Mouse (Mus musculus) erythroblast, embryonic 14.5 days (primary cell): ENCODE measurements around the gene Elp4. TPM values are rescaled to one million over a fixed set of nuclear protein-coding genes. Genes with fewer than 3 reads are reported as not detected.

Source experiments
- H3K27me3 ChIP-seq: 2 replicates; pipeline ENCODE4 v1.6.1; 2012; ENCODE audit warnings: inconsistent platforms; ENCODE audit not compliant: control insufficient read depth
- H3K36me3 ChIP-seq: 2 replicates; pipeline ENCODE4 v1.6.1; 2012; ENCODE audit warnings: mild to moderate bottlenecking, inconsistent platforms; ENCODE audit not compliant: control insufficient read depth
- H3K4me1 ChIP-seq: 2 replicates; pipeline ENCODE4 v1.6.1; 2012; ENCODE audit warnings: inconsistent platforms; ENCODE audit not compliant: control insufficient read depth
- H3K4me3 ChIP-seq: replicated peaks from 2 replicates; pipeline ENCODE3; 2012; ENCODE audit warnings: moderate library complexity, mild to moderate bottlenecking, inconsistent platforms
- H3K9me3 ChIP-seq: 2 replicates; pipeline ENCODE4 v1.6.1; 2012; ENCODE audit warnings: low read length, inconsistent platforms, mixed read lengths; ENCODE audit not compliant: control insufficient read depth
- GATA1 ChIP-seq: IDR thresholded peaks from 2 replicates; pipeline ENCODE4 v1.6.1; 2012; ENCODE audit warnings: low read length, inconsistent platforms, mixed read lengths
- TAL1 ChIP-seq: IDR thresholded peaks from 3 replicates; pipeline ENCODE4 v1.6.1; 2012; ENCODE audit warnings: low read length, inconsistent platforms, mixed read lengths
- polyA plus RNA-seq: library from polyadenylated mRNA; stranded (reverse); fragments of >175 nt; gene quantifications from 2 replicates; pipeline ENCODE4 v1.2.3, GENCODE M21; 2012

The Elp4 gene
- polyA plus RNA-seq, 1 experiment: 0.64 TPM

DNA sequence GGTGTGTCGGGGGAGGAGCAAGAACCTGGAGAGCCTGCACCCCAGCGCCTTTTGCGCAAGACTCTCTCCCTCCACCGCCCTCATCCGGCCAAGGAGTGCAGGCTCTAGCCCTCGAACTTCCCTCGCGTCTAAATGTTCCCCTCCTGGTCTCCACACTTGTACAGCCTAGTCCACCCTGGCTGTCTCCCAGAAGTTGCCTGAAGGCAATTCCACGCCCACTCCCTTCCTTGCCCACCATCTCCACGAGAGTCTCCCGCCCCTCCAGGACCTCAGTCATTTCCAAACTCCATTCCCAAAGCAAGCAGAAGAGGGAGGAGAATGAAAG is 236.8 kb downstream of the Elp4 start:
- Histone ChIP-seq H3K9me3 (peaks cover 4% of the 10 kb centered on the region; the same call in 1 of the 2 replicates), H3K27me3 (peaks cover 100% of the 10 kb centered on the region), H3K4me3 (no peak overlapping the region), H3K36me3 (no peaks in the 10 kb centered on the region), H3K4me1 (no peaks in the 10 kb centered on the region)
- no peak for TF ChIP-seq GATA1
- no peak for TF ChIP-seq TAL1

DNA sequence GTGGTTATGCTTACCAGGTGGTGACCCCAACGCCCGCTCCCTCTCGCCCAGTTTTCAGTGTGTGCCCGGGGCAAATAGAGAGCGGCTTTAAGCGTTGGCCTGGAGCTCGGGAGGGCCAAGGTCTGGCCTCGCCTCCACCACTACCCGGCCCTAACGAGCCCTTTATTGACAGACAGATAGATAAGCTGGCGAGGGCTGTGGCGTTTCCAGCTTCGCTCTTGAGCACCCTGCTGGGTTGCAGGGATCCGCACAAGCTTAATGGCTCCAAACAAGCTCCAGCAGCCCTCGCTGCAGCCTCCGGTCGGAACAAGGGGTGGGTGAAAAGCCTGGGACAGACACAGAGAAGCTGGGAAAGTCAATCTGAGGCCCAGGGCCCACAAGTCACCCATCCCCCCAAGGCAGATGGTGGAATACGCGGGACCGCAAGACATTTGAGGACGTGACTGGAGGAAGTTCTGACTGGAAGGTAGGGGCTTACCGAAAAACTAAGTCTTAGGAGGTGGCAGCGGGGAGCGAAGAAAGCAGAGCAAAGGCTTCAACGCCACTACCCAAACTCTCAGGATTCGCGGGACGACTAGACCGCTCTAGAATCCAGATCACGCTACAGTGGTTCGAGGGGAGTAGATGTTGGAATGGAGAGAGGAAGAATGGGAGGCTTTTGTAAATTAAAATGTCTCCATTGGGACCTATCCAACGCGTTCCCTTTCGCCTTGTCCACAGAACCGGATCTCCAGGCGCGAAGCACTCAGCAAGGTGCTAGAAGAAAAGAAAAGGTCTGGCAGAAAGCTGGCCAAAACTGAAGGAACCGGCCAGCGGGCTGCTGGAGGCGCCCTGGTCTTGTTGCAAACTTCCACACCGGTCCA is 237.4 kb downstream of the Elp4 start:
- peaks cover 100% of the 10 kb centered on the region for H3K27me3 ChIP-seq
- H3K4me3 ChIP-seq: no peak overlapping the region
- peaks cover 4% of the 10 kb centered on the region; the same call in 1 of the 2 replicates for H3K9me3 ChIP-seq
- H3K36me3 ChIP-seq: no peaks in the 10 kb centered on the region
- no peaks in the 10 kb centered on the region for H3K4me1 ChIP-seq
- TF ChIP-seq GATA1: no peak
- no peak for TF ChIP-seq TAL1

DNA sequence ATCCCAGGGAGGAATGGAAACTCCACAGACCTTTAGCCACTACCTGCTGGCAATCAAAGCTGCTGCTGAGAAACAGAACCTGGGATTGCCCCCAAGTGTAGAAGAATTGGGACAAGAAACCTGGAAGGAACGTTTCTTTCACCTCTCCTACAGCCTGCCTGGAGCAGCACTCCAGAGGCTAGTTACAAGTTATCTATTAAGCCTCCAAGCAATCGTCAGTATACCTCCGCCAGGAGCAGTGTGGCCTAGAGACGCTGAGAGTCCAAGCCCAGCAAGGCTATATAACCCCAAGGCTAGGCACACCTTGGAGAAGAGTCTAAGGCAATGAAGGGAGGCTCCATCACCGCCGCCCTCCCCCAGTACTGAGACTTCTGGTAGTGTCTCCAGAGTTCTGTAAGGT is 238.0 kb downstream of the Elp4 start:
- peaks cover 4% of the 10 kb centered on the region; the same call in 1 of the 2 replicates for H3K9me3 ChIP-seq
- H3K4me3 ChIP-seq: no peak overlapping the region
- peaks cover 100% of the 10 kb centered on the region for H3K27me3 ChIP-seq
- TF ChIP-seq GATA1 (no peak), TAL1 (no peak)
- H3K36me3 ChIP-seq: no peaks in the 10 kb centered on the region
- H3K4me1 ChIP-seq: no peaks in the 10 kb centered on the region

DNA sequence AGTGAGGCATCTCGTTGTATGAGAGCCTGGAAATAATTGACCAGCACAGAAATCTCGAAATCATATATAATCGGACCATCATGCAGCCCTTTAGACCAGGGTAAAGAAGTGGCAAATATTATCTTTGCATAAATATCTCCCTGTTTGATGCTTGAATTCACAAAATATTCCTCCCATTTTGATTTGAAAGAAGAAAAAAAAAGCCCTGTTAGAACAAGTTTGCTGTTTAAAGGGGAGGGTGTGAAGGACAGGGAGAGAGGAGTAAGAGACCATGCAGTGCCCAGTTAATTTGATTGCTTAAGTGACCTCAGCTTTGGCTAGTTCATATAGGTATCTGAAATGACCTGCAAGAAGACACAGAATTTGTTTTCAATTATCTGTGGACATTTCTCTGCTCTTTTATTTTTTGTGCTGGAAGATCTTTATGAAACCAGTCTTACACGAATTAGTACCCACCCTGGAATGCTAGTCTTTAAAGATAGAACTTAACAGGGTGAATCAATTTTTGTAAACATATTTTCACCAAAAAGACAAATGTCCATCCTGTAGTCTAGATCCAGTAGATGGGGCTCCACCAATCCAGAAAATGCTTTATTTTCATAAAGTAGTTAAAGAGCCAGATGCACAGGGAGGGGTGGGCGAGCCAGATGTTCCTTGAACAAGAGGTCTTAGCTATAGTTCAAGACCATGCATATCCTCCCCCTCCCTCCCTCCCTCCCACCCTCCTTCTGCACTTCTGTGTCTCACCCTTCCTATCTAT is 238.7 kb downstream of the Elp4 start:
- Histone ChIP-seq H3K9me3 (peaks cover 4% of the 10 kb centered on the region; the same call in 1 of the 2 replicates), H3K4me1 (no peaks in the 10 kb centered on the region), H3K27me3 (peaks cover 100% of the 10 kb centered on the region), H3K4me3 (no peak overlapping the region), H3K36me3 (no peaks in the 10 kb centered on the region)
- TF ChIP-seq TAL1 (no peak), GATA1 (no peak)

- H3K9me3 ChIP-seq: peaks cover 4% of the 10 kb centered on the region; the same call in 1 of the 2 replicates
- H3K4me1 ChIP-seq: no peaks in the 10 kb centered on the region
- no peak for TF ChIP-seq GATA1
- no peak for TF ChIP-seq TAL1
- H3K27me3 ChIP-seq: peaks cover 100% of the 10 kb centered on the region
- H3K4me3 ChIP-seq: no peak overlapping the region
- H3K36me3 ChIP-seq: no peaks in the 10 kb centered on the region
These were observed 239.4 kb downstream of the Elp4 start for GRCm38 (mm10) chr2:105664996-105665395.

DNA sequence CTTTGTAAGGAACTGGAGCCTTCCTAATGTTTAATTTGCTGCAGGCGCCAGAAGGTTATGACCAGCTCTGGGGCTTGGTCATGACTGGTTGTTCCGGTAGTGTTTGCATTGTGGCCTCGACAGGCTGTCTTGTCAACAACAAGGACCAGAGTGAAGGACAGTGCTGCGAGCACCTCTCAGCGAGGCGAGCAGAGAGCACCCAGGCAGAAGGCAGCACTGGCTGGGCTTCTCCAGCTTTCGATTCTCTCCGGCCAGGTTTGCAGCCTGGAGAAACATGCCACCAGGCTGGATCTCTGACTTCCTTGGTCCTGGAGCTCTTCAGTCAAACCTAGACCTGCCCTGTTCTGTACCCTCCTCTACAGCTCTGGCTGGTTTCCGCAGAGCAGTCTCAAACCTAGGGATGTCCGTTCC is 241.3 kb downstream of the Elp4 start:
- no peak for TF ChIP-seq TAL1
- no peak for TF ChIP-seq GATA1
- peaks cover 4% of the 10 kb centered on the region; the same call in 1 of the 2 replicates for H3K9me3 ChIP-seq
- H3K4me1 ChIP-seq: no peaks in the 10 kb centered on the region
- H3K27me3 ChIP-seq: peaks cover 100% of the 10 kb centered on the region
- no peak overlapping the region for H3K4me3 ChIP-seq
- no peaks in the 10 kb centered on the region for H3K36me3 ChIP-seq

- Histone ChIP-seq H3K36me3 (no peaks in the 10 kb centered on the region), H3K9me3 (peaks cover under 1% of the 10 kb centered on the region; the same call in 1 of the 2 replicates), H3K4me1 (no peaks in the 10 kb centered on the region), H3K4me3 (no peak overlapping the region), H3K27me3 (peaks cover 98% of the 10 kb centered on the region)
- TF ChIP-seq GATA1: no peak
- TF ChIP-seq TAL1: no peak
These were observed 241.8 kb downstream of the Elp4 start for GRCm38 (mm10) chr2:105662606-105663005.

DNA sequence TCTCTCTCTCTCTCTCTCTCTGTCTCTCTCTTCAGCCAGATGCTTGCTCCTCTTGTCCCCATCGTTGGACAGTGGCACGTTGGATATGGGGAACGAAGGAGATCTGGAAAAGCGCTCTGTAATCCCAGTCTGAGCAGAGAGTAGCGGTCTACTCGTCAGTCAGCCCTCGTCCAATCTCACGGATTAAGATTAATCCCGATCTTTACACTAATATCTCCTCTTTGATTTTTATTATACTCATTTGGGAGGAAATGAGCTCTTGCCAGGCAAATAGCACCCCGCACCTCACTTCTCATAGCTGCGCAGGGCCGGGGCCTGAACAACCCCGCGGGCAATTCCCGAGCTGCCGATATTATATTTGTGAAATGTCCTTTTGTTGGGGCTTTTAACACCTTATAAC is 242.2 kb downstream of the Elp4 start:
- TF ChIP-seq GATA1 (no peak), TAL1 (no peak)
- Histone ChIP-seq H3K4me3 (no peak overlapping the region), H3K4me1 (no peaks in the 10 kb centered on the region), H3K36me3 (no peaks in the 10 kb centered on the region), H3K27me3 (peaks cover 98% of the 10 kb centered on the region), H3K9me3 (no peaks in the 10 kb centered on the region; the same call in 1 of the 2 replicates)

DNA sequence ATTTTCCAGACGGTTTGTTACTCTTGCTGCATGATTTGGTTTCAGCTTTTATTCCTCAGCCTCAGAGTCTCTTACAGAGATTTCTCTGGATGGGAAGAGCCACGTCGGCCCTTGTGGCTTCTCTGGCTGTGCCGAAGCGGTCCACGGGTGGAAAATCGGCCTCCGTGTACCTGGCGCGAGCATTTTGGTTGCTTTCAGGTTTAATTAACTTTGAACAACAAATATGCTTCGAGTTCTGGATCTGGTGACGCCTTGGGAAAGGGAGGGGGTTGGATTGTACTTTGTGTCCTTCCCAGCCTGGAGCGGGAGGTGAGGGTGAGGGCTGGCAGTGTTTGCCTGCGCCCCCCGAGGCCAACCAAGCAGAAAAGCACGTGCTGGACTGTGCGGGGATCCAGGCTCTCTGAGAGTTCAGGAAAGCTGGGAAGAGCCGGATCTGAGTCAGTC is 242.7 kb downstream of the Elp4 start:
- TF ChIP-seq TAL1 (no peak), GATA1 (no peak)

More for the DNA sequence above, 242.7 kb downstream of the Elp4 start:
- Histone ChIP-seq H3K36me3 (no peaks in the 10 kb centered on the region), H3K9me3 (no peaks in the 10 kb centered on the region; the same call in 1 of the 2 replicates), H3K4me3 (no peak overlapping the region), H3K27me3 (peaks cover 98% of the 10 kb centered on the region), H3K4me1 (no peaks in the 10 kb centered on the region)
